Mouse (Mus musculus) forebrain, postnatal 0 days (tissue): Measurements from ENCODE around the gene Grin2c. TPM values are rescaled to one million over a fixed set of nuclear protein-coding genes. Genes with fewer than 3 reads are reported as not detected.

Experiments used
- ATAC-seq: fragments of 200-750 bp; cut with Nextera tagmentation; 2 replicates; pipeline ENCODE4 v1.8.0; 2017; ENCODE audit warnings: mild to moderate bottlenecking, moderate library complexity
- DNase-seq: peaks from one replicate; pipeline ENCODE4 v3.0.0-alpha.2; 2015
- H3K27ac ChIP-seq: fragments of 300-500 bp; sonication (generic); 2 replicates; pipeline ENCODE4 v1.5.1; 2014; ENCODE audit warnings: low read depth, mild to moderate bottlenecking, antibody characterized with exemption, low read length, moderate library complexity, mixed read lengths
- H3K27me3 ChIP-seq: fragments of 300-500 bp; sonication (generic); 2 replicates; pipeline ENCODE4 v1.6.1; 2014; ENCODE audit warnings: mild to moderate bottlenecking, low read length, mixed read lengths; ENCODE audit not compliant: insufficient read depth
- H3K36me3 ChIP-seq: fragments of 300-500 bp; sonication (generic); 2 replicates; pipeline ENCODE4 v1.6.1; 2014; ENCODE audit warnings: mild to moderate bottlenecking, moderate library complexity; ENCODE audit not compliant: insufficient read depth
- H3K4me1 ChIP-seq: fragments of 300-500 bp; sonication (generic); 2 replicates; pipeline ENCODE4 v1.6.1; 2014; ENCODE audit warnings: antibody characterized with exemption; ENCODE audit not compliant: insufficient read depth
- H3K4me2 ChIP-seq: fragments of 300-500 bp; sonication (generic); 2 replicates; pipeline ENCODE4 v1.6.1; 2014; ENCODE audit warnings: low read depth, mild to moderate bottlenecking, moderate library complexity
- H3K4me3 ChIP-seq: fragments of 300-500 bp; sonication (generic); 2 replicates; pipeline ENCODE4 v1.5.1; 2014; ENCODE audit warnings: low read depth, low read length, mixed read lengths
- H3K9ac ChIP-seq: fragments of 300-500 bp; sonication (generic); 2 replicates; pipeline ENCODE4 v1.6.1; 2014; ENCODE audit warnings: mild to moderate bottlenecking
- H3K9me3 ChIP-seq: fragments of 300-500 bp; sonication (generic); 2 replicates; pipeline ENCODE4 v1.6.1; 2016; ENCODE audit warnings: low read length
- CTCF ChIP-seq: sonication (generic); IDR thresholded peaks from 2 replicates; pipeline ENCODE4 v1.5.1; 2016; ENCODE audit warnings: antibody characterized with exemption, control low read depth, low read depth
- WGBS: fragments of 180-500 bp; shearing (Covaris S2); extraction: QIAGEN DNeasy Blood & Tissue Kit; methylation state at CpG from one replicate; pipeline ENCODE4 v1.1.7; 2014; 5-methylcytosine and 5-hydroxymethylcytosine counted together
- polyA plus RNA-seq: library from polyadenylated mRNA; unstranded; fragments of >200 nt; fragmentation: Nextera tagmentation; extraction: Ambion mirVana; gene quantifications from 2 replicates; pipeline ENCODE4 v1.2.1, GENCODE M21; 2015
- total RNA-seq: library from RNA; depleted of rRNA; stranded (reverse); fragments of >200 nt; gene quantifications from 2 replicates; pipeline ENCODE4 v1.2.3, GENCODE M21; 2014

The Grin2c gene
- total and polyA plus RNA-seq, 2 experiments from 2014 or later: 0.48 to 1.6 TPM

DNA sequence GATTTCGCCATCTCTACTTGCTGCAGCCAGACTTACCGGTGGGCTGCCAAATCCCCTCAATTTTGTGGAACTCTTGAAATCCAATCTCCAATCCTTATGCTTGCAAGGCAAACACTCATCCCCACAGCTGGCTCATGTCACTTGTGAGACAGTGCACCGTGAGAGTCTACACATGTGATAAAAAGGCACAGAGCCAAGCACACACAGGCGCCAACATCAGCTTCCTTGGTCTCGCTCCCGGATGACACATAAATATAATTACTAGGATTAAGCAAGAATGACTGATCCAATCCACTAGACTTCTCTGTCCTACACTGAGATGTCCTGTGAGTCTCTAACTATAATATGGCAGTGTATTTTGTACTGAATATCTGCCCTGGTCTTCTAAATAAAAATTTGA is 23.9 kb upstream of the Grin2c start:
- Histone ChIP-seq H3K9me3 (no peaks in the 10 kb centered on the region), H3K27ac (no peak overlapping the region), H3K27me3 (no peaks in the 10 kb centered on the region), H3K4me1 (no peaks in the 10 kb centered on the region; the same call in 1 of the 2 replicates), H3K9ac (no peak overlapping the region), H3K4me2 (no peak overlapping the region), H3K36me3 (no peaks in the 10 kb centered on the region), H3K4me3 (no peak overlapping the region)
- no peak for TF ChIP-seq CTCF
- peak; percentile 60 for DNase-seq
- WGBS: 60% methylated on average over 6 of the region's 6 CpGs
- peak; percentile 19; the same call in 1 of the 2 replicates for ATAC-seq

- Histone ChIP-seq H3K4me3 (no peak overlapping the region), H3K36me3 (no peaks in the 10 kb centered on the region), H3K27me3 (no peaks in the 10 kb centered on the region), H3K9ac (no peak overlapping the region), H3K27ac (no peak overlapping the region), H3K4me2 (no peak overlapping the region), H3K4me1 (no peaks in the 10 kb centered on the region; the same call in 1 of the 2 replicates), H3K9me3 (no peaks in the 10 kb centered on the region)
- ATAC-seq: no peak
- TF ChIP-seq CTCF: no peak
- WGBS: 95% methylated on average over 1 of the region's 1 CpGs
- no peak for DNase-seq
These were observed 23.3 kb upstream of the Grin2c start for GRCm38 (mm10) chr11:115290314-115290713.

DNA sequence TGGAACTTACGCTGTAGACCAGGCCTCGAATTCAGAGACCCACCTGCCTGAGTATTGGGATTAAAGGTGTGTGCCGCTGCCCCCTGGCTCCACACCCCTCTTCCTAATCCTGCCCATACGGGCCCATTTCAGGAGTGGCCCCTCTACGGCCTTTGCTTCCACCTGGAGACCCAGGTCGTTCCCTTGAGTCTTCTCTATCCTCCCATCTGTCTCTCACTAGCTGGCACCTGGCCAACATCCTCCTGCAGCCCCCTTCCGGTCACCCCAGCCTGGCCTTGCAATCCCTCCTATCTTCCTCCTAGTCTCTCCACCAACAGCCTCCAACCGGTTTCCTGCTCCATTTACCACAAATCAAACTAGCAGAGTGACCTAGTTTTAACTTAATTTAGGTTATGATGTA is 22.8 kb upstream of the Grin2c start:
- Histone ChIP-seq H3K4me3 (no peak overlapping the region), H3K9ac (no peak overlapping the region), H3K27me3 (no peaks in the 10 kb centered on the region), H3K27ac (no peak overlapping the region), H3K4me1 (no peaks in the 10 kb centered on the region; the same call in 1 of the 2 replicates), H3K36me3 (no peaks in the 10 kb centered on the region), H3K4me2 (no peak overlapping the region), H3K9me3 (no peaks in the 10 kb centered on the region)
- no peak for DNase-seq
- no peak for TF ChIP-seq CTCF
- 82% methylated on average over 8 of the region's 8 CpGs for WGBS
- no peak for ATAC-seq

DNA sequence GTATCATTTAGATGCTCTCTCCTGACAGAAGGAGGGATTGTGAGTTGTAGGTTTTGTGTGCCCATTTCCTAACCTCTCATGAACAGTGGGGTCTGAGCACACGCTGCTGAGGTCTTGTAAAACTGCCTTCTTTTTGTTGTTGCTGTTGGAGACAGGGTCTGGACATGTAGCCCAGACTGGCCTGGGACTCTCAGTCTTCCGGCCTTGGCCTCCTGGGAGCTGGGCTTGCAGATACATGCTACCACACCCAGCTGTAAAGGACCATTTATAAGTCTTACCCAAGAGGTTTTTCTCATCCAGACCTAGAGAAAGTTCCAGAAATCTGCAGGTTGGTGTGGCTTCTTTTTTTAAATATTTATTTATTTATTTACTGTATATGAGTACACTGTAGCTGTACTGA is 21.3 kb upstream of the Grin2c start:
- Histone ChIP-seq H3K4me2 (no peak overlapping the region), H3K9ac (no peak overlapping the region), H3K27ac (no peak overlapping the region), H3K4me3 (no peak overlapping the region), H3K4me1 (no peaks in the 10 kb centered on the region; the same call in 1 of the 2 replicates), H3K9me3 (no peaks in the 10 kb centered on the region), H3K27me3 (no peaks in the 10 kb centered on the region), H3K36me3 (no peaks in the 10 kb centered on the region)
- DNase-seq (no peak), ATAC-seq (no peak)
- 81% methylated on average over 2 of the region's 2 CpGs for WGBS
- TF ChIP-seq CTCF: no peak

GRCm38 (mm10) chr11:115287386-115287785 is 20.3 kb upstream of the Grin2c start:
- Histone ChIP-seq H3K36me3 (no peaks in the 10 kb centered on the region), H3K9me3 (no peaks in the 10 kb centered on the region), H3K9ac (no peak overlapping the region), H3K4me1 (no peaks in the 10 kb centered on the region; the same call in 1 of the 2 replicates), H3K4me2 (no peak overlapping the region), H3K27ac (no peak overlapping the region), H3K4me3 (no peak overlapping the region), H3K27me3 (no peaks in the 10 kb centered on the region)
- ATAC-seq: peak; percentile 7; the same call in 1 of the 2 replicates
- no peak for TF ChIP-seq CTCF
- no peak for DNase-seq
- WGBS: 74% methylated on average over 5 of the region's 5 CpGs

DNA sequence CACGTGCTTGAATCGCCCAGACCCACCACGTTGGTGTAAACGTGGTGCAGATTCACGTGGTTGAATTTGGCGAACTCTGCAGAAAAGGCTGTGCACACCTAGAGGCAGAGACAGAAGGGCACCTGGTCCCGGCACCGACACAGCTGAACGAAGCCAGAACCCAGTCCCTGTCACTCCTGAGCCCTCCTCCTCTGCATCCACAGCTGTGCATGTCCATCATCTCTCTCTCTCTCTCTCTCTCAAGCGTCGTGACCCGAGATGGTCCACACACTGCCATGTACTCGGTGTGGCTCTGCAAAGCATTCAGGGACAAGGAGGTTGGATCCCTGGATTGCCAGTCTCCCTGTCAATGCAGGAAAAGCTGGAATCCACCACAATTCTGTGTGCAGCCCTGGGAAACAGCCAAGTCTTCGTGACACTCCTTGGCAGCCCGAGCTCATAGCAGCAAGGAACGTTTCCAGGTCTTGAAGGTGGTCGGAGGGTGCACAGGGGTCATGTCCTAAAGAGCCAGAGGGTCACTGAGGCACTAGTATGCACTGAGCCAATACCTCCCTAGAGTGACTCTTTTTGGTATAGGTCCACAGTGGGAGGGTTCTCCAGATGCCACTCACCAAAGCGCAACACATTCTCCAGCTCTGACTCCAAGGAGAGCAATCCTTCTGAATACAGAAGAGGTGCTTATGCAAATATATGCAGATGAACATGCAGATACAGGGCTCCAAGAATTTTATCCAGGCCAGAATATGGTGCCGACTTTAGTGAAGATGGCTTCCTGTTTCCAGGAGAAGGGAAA is 19.4 kb upstream of the Grin2c start:
- WGBS: 59% methylated on average over 19 of the region's 19 CpGs
- DNase-seq: peak; percentile 61

GRCm38 (mm10) chr11:115285282-115285681 is 18.2 kb upstream of the Grin2c start:
- TF ChIP-seq CTCF: no peak
- H3K9ac ChIP-seq: no peak overlapping the region
- H3K9me3 ChIP-seq: no peaks in the 10 kb centered on the region
- WGBS: 81% methylated on average over 4 of the region's 4 CpGs
- ATAC-seq (no peak), DNase-seq (no peak)
- no peak overlapping the region for H3K4me2 ChIP-seq
- no peak overlapping the region for H3K4me3 ChIP-seq
- H3K27me3 ChIP-seq: no peaks in the 10 kb centered on the region
- H3K4me1 ChIP-seq: no peaks in the 10 kb centered on the region; the same call in 1 of the 2 replicates
- no peak overlapping the region for H3K27ac ChIP-seq
- H3K36me3 ChIP-seq: no peaks in the 10 kb centered on the region

More for the DNA sequence above, 19.4 kb upstream of the Grin2c start:
- Histone ChIP-seq H3K36me3 (no peaks in the 10 kb centered on the region), H3K4me1 (no peaks in the 10 kb centered on the region; the same call in 1 of the 2 replicates), H3K4me3 (no peak overlapping the region), H3K4me2 (no peak overlapping the region), H3K9me3 (no peaks in the 10 kb centered on the region), H3K27ac (peak overlapping the region; percentile 64; the same call in 1 of the 2 replicates), H3K9ac (no peak overlapping the region), H3K27me3 (no peaks in the 10 kb centered on the region)
- peak; percentile 69 for ATAC-seq
- no peak for TF ChIP-seq CTCF
